Mouse (Mus musculus) liver, embryonic 11.5 days (tissue): ENCODE results near the gene Barx2. TPM values are rescaled to one million over a fixed set of nuclear protein-coding genes. Genes with fewer than 3 reads are reported as not detected.

Source experiments
- ATAC-seq: fragments of 200-750 bp; cut with Nextera tagmentation; replicated peaks from 2 replicates; pipeline ENCODE4 v1.8.0; 2017; ENCODE audit warnings: moderate number of reproducible peaks, mild to moderate bottlenecking, moderate TSS enrichment, moderate library complexity; ENCODE audit not compliant: low FRiP score
- DNase-seq: peaks from one replicate; pipeline ENCODE4 v3.0.0-alpha.2; 2017; ENCODE audit warnings: low spot score
- H3K27ac ChIP-seq: fragments of 300-500 bp; sonication (generic); 2 replicates; pipeline ENCODE4 v1.5.1; 2014; ENCODE audit warnings: mild to moderate bottlenecking, low read depth, low read length, control low read depth
- H3K27me3 ChIP-seq: fragments of 300-500 bp; sonication (generic); replicated peaks from 2 replicates; pipeline ENCODE4 v1.6.1; 2014; ENCODE audit warnings: low read length, mixed read lengths; ENCODE audit not compliant: control insufficient read depth, insufficient read depth
- H3K36me3 ChIP-seq: fragments of 300-500 bp; sonication (generic); 2 replicates; pipeline ENCODE4 v1.6.1; 2014; ENCODE audit warnings: mild to moderate bottlenecking, low read length, moderate library complexity, mixed read lengths; ENCODE audit not compliant: control insufficient read depth, insufficient read depth
- H3K4me1 ChIP-seq: fragments of 300-500 bp; sonication (generic); replicated peaks from 2 replicates; pipeline ENCODE4 v1.6.1; 2014; ENCODE audit warnings: low read length, mixed read lengths; ENCODE audit not compliant: control insufficient read depth, insufficient read depth
- H3K4me2 ChIP-seq: fragments of 300-500 bp; sonication (generic); 2 replicates; pipeline ENCODE4 v1.6.1; 2014; ENCODE audit warnings: mild to moderate bottlenecking, control low read depth, moderate library complexity
- H3K4me3 ChIP-seq: fragments of 300-500 bp; sonication (generic); 2 replicates; pipeline ENCODE4 v1.5.1; 2014; ENCODE audit warnings: low read depth, low read length, control low read depth
- H3K9ac ChIP-seq: fragments of 300-500 bp; sonication (generic); 2 replicates; pipeline ENCODE4 v1.6.1; 2014; ENCODE audit warnings: low read depth, low read length, control low read depth
- H3K9me3 ChIP-seq: fragments of 300-500 bp; sonication (generic); 2 replicates; pipeline ENCODE4 v1.6.1; 2016; ENCODE audit warnings: low read length, inconsistent platforms, mixed read lengths; ENCODE audit not compliant: control insufficient read depth
- WGBS: fragments of 180-500 bp; shearing (Covaris S2); extraction: QIAGEN DNeasy Blood & Tissue Kit; methylation state at CpG from one replicate; pipeline ENCODE4 v1.1.7; 2014; 5-methylcytosine and 5-hydroxymethylcytosine counted together
- polyA plus RNA-seq: library from polyadenylated mRNA; unstranded; fragments of >200 nt; fragmentation: Nextera tagmentation; extraction: Ambion mirVana; gene quantifications from 2 replicates; pipeline ENCODE4 v1.2.1, GENCODE M21; 2014

Gene Barx2
- polyA plus RNA-seq, 1 experiment from 2014 or later, result not detected

DNA sequence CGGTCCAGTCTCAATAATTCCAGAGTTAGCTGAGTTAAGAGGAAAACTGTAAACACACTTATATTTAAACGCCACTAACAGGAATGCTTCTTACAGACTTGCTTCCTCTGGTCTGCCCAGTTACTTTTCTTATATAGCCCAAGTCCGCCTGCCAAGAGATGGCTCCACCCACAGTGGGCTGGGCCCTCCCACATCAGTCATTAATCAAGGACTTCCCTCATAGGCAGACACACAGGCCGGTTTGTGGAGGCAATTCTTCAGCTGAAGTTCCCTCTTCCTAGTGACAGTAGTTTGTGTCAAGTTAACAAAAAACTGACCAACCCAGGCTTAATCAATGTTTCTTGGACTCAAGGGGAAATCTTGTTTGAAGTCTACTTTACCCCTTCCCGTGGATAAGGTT is 18.4 kb upstream of the Barx2 start:
- Histone ChIP-seq H3K27ac (no peak overlapping the region), H3K9me3 (no peaks in the 10 kb centered on the region), H3K27me3 (no peaks in the 10 kb centered on the region), H3K4me2 (no peak overlapping the region), H3K4me1 (no peaks in the 10 kb centered on the region), H3K4me3 (no peak overlapping the region), H3K36me3 (no peaks in the 10 kb centered on the region), H3K9ac (no peak overlapping the region)
- WGBS, result 44% methylated on average over 5 of the region's 5 CpGs
- DNase-seq, result no peak
- ATAC-seq, result no peak

- no peak for ATAC-seq
- H3K4me1 ChIP-seq, result no peaks in the 10 kb centered on the region
- 59% methylated on average over 3 of the region's 3 CpGs for WGBS
Observed at GRCm38 (mm10) chr9:31931255-31931654, 18.0 kb upstream of the Barx2 start.

DNA sequence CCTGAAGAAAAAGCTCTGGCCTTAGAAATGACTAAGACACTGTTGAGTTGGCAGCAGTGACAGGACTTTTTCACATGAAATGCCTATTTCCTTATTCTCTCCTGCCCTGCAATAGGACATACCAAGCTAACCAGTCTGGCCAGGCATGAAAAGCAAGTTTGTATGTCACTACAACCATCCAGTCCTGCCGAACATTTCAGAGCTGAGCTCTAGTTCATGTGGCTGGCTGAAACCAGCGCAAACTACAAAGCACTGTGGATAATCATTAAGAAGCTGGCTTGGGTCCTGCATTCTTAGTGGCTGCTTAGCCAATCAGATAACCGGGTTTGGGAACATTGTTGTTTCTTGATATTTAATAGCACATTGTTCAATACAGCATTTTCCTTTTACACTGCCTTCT is 13.5 kb upstream of the Barx2 start:
- Histone ChIP-seq H3K27ac (no peak overlapping the region), H3K4me2 (no peak overlapping the region)

More at GRCm38 (mm10) chr9:31931255-31931654, 18.0 kb upstream of the Barx2 start:
- no peak for DNase-seq
- no peak overlapping the region for H3K27ac ChIP-seq
- H3K4me3 ChIP-seq, result no peak overlapping the region
- no peak overlapping the region for H3K9ac ChIP-seq
- no peaks in the 10 kb centered on the region for H3K27me3 ChIP-seq
- no peak overlapping the region for H3K4me2 ChIP-seq
- H3K9me3 ChIP-seq, result no peaks in the 10 kb centered on the region
- no peaks in the 10 kb centered on the region for H3K36me3 ChIP-seq

DNA sequence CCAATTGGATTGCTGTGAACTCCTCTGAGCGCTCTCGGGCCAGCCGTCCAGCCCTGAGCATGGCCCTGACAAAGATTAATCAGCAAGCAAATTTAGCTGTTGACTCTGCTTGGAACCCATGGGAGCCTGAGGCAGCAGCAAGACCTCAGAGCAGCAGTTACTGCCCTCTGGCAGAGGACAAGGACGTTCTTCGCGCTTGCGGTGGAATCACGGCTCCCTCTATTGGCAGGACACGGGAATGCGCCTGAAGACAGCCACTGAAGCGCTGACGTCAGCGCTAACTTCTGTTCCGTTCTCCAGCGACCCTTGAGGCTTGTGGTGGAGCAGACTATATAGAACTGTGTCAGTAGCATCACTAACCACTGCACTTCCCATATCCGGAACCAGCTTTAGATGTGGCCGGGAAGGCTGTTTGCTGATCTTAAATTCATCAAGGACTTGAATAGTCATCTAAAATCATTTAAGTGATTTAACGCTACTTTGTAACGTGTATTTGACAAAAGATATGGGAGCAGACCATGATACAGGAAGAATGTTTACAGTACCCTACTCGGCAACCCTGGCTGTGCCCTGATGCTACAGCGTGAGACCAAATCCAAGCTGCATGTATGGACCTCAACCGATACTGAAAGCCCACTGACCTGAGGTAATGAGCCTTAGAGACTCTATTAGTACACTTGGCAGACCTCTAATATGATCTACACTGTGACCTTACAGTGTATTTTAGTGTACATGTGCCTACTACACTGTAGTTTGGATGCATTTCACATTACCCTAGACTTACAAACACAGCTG is 12.8 kb upstream of the Barx2 start:
- H3K27me3 ChIP-seq, result 0 out of 2 replicates have a peak, but pooled peaks cover 3% of the 10 kb centered on the region
- no peaks in the 10 kb centered on the region for H3K36me3 ChIP-seq
- H3K4me1 ChIP-seq, result no peaks in the 10 kb centered on the region
- no peaks in the 10 kb centered on the region for H3K9me3 ChIP-seq
- 17% methylated on average over 22 of the region's 22 CpGs for WGBS
- peak overlapping the region; percentile 31; the same call in 1 of the 2 replicates for H3K4me2 ChIP-seq
- no peak overlapping the region for H3K9ac ChIP-seq
- DNase-seq, result peak; percentile 69
- peak; percentile 39 for ATAC-seq
- H3K27ac ChIP-seq, result no peak overlapping the region
- no peak overlapping the region for H3K4me3 ChIP-seq

More for the DNA sequence above, 13.5 kb upstream of the Barx2 start:
- ATAC-seq, result no peak
- Histone ChIP-seq H3K9ac (no peak overlapping the region), H3K4me3 (no peak overlapping the region), H3K27me3 (0 out of 2 replicates have a peak, but pooled peaks cover under 1% of the 10 kb centered on the region), H3K4me1 (no peaks in the 10 kb centered on the region), H3K9me3 (no peaks in the 10 kb centered on the region), H3K36me3 (no peaks in the 10 kb centered on the region)
- DNase-seq, result no peak
- 79% methylated on average over 3 of the region's 3 CpGs for WGBS

DNA sequence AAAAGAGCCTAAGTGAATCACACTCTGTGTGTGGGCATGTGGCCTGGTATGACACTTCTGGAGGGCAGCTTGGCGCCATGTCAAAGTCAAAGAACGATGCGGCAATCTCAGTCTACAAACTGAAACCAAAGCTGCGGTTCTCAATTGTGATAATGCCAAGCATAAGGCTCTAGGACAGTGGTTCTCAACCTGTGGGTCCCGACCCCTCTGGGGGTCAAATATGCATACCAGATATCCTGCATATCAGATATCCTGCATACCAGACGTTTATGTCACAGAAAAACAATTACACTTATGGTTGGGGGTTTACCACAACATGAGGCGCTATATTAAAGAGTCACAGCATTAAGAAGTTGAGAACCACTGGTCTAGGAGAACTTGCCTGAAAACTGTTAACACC is 10.3 kb upstream of the Barx2 start:
- H3K27me3 ChIP-seq, result peaks cover 11% of the 10 kb centered on the region
- no peaks in the 10 kb centered on the region for H3K4me1 ChIP-seq
- H3K4me2 ChIP-seq, result no peak overlapping the region
- no peak for ATAC-seq
- no peaks in the 10 kb centered on the region for H3K9me3 ChIP-seq
- 71% methylated on average over 7 of the region's 7 CpGs for WGBS
- H3K36me3 ChIP-seq, result no peaks in the 10 kb centered on the region
- no peak overlapping the region for H3K4me3 ChIP-seq
- no peak for DNase-seq
- H3K9ac ChIP-seq, result no peak overlapping the region
- H3K27ac ChIP-seq, result no peak overlapping the region

GRCm38 (mm10) chr9:31919802-31920201 is 6.5 kb upstream of the Barx2 start:
- H3K4me1 ChIP-seq, result no peaks in the 10 kb centered on the region
- WGBS, result 45% methylated on average over 1 of the region's 1 CpGs
- no peaks in the 10 kb centered on the region for H3K36me3 ChIP-seq
- H3K27me3 ChIP-seq, result peaks cover 43% of the 10 kb centered on the region
- no peak overlapping the region for H3K4me2 ChIP-seq
- no peak for ATAC-seq
- no peak overlapping the region for H3K9ac ChIP-seq
- H3K4me3 ChIP-seq, result no peak overlapping the region
- DNase-seq, result no peak
- H3K9me3 ChIP-seq, result no peaks in the 10 kb centered on the region
- H3K27ac ChIP-seq, result no peak overlapping the region

GRCm38 (mm10) chr9:31916421-31916820 is 3.2 kb upstream of the Barx2 start:
- ATAC-seq (no peak), DNase-seq (no peak)
- no peaks in the 10 kb centered on the region for H3K9me3 ChIP-seq
- no peak overlapping the region for H3K4me3 ChIP-seq
- H3K36me3 ChIP-seq, result no peaks in the 10 kb centered on the region
- peaks cover 74% of the 10 kb centered on the region for H3K27me3 ChIP-seq
- peaks cover 4% of the 10 kb centered on the region for H3K4me1 ChIP-seq
- 14% methylated on average over 9 of the region's 9 CpGs for WGBS
- no peak overlapping the region for H3K4me2 ChIP-seq
- H3K9ac ChIP-seq, result no peak overlapping the region
- H3K27ac ChIP-seq, result no peak overlapping the region

GRCm38 (mm10) chr9:31914871-31915270 is 1.6 kb upstream of the Barx2 start:
- no peak overlapping the region for H3K27ac ChIP-seq
- DNase-seq, result peak; percentile 39
- no peaks in the 10 kb centered on the region for H3K36me3 ChIP-seq
- H3K27me3 ChIP-seq, result peaks cover 85% of the 10 kb centered on the region
- no peaks in the 10 kb centered on the region for H3K9me3 ChIP-seq
- H3K4me1 ChIP-seq, result peaks cover 4% of the 10 kb centered on the region
- under 1% methylated on average over 34 of the region's 34 CpGs for WGBS
- no peak for ATAC-seq
- peak overlapping the region; percentile 12; the same call in 1 of the 2 replicates for H3K4me3 ChIP-seq
- no peak overlapping the region for H3K9ac ChIP-seq
- H3K4me2 ChIP-seq, result no peak overlapping the region
